Mouse (Mus musculus) brain, adult 2 months (tissue): Measurements from ENCODE around the gene Tmem214.

Experiments
- DNase-seq: peaks from one replicate; pipeline ENCODE4 v3.0.0; 2011; ENCODE audit warnings: low read depth, low spot score

The Tmem214 gene

GRCm38 (mm10) chr5:30867712-30868111 is at the start of gene Tmem214:
Tmem214 (plus strand) TSS chr5:30868012.
- no peak for DNase-seq

DNA sequence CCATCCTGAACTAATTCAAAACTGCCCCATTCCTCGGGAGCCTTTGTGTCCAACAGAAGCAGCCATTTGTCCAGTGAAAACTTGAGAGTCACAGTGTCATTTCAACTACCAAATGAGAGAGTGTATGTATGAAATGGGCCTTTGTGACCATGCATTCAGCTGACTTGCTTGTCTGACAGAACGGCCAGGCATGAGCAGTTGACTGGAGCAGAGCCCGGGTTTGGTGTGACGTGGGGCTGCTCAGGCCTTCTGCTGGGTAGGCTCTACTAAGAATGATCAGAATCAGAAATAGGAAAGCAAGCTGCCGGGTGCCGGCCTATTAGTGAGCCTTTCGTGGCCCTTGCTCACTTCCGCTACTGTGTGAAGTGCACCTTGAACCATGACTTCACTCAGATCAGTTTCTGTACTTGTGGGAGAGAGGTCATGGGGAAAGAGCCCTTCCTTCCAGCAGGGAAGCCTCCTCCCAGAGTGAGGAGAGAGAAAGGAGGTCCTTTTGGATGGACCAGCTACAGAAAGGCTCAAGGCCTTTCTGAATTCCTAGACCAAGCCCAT is 49.0 kb upstream of the Tmem214 start:
- DNase-seq, result peak; percentile 84

DNA sequence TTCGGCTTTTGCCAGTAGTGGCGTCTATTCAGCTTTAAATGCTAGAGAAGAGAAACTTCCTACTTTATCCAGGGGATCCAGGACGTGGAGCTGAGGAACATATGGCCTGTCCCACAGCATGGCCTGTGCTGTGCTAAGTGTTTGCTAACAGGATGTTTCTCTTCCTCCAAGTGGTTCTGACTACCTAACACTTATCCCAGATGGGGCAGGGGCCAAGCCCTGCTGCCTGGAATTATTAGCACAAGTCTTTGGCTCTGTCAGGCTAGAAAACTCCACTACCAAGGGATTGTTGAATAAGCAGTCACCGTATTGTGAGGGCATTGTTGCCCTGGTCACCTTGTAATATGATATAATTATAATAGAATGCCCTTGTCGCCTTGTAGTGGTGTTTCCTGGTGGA is 45.1 kb upstream of the Tmem214 start:
- no peak for DNase-seq

DNA sequence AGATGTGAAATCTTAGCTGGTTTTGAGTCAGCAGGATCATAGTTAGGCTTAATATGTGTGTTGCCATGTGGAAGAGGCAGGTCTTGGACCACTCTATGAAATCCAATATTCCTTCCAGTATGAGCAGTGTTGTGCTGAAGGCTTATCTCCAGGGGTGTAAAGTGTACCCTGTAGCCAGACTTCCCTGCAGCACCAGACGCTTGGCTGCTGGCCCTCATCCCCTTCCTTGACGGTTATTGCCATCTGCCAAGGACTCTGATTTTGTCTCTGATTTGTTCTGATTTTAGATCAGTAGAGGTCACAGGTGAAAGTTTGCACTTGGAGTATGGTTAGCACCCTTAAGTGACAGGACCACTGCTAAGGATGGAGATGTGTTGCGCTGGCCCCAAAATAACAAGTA is 44.7 kb upstream of the Tmem214 start:
- DNase-seq, result no peak

DNA sequence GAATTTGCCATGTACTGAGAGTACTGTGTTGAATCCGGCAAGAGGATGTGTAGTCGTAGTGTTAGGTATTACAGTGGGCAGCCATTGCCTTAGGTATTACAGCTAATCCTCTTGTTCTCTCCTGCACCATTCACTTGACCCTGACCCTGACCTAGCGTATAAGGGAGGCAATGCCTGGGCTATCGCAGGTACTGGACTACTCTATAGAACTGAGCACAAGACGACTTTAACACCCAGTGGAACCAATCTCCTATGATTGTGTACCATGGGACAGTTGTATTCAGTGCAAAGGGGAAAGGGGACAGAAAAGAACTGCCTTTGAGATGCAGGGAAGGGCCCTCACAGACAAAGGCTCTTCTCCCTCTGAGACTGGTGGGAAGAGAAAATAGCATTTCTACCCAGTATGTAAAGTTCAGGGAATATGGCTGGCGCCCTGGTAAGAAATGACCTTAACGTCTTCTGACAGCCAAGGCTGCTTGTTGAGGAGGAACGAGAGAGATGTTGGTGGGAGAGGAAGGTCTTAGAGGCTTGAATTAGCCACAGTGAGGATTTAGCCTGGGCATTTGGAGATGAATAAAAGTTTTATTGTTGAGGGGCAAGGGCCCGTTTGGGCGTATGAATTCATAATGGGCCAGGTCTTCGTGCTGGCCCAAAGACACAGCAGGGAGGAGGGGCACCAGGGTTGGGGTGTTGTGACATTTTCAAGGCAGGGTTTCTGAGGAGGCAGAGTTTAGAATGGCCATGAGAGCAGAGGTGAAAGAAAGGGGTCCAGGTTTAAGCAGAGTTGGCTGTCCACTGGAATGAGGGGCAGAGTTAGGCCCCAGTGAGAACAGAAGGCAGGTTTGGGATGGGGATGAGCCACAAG is 43.5 kb upstream of the Tmem214 start:
- DNase-seq, result no peak

DNA sequence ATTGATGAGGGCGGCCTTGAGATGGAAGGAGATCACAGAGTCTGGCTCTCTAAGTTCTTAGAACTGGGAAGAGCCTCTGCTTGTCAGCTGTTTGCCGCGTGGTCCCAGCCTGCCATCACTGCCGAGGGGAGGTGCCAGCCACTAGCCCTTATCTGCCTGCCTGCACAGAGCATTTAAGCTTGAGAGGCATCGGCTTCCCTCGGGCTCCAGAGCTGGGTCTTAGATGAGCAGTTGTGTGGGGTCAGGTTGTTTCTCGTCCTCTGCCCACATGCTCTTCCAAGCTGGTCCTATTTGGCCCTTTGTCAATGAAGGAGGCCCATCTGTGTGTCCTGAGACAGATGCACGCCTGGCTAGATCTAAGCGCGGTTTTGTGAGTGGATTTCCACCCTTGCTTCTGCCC is 42.6 kb upstream of the Tmem214 start:
- DNase-seq, result peak; percentile 55

DNA sequence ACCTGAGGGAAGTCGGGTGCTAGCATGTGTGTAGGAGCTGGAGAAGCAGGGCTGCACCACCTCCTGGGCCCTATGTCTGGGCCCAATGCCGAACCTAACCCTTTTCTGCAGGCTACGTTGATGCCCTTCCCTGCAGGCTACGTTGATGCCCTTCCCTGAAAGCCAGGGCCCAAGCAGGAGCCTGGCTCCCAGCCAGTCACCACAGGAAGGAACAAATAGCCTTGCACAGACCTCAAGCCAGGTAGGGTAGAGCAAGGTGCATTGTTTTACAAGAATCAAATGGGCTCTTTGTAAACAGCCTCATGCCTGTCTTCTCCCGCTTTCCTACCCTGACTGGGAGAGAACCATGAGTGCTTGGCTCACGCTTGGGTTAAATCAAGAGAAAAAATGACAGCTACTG is 42.0 kb upstream of the Tmem214 start:
- DNase-seq, result peak; percentile 74

DNA sequence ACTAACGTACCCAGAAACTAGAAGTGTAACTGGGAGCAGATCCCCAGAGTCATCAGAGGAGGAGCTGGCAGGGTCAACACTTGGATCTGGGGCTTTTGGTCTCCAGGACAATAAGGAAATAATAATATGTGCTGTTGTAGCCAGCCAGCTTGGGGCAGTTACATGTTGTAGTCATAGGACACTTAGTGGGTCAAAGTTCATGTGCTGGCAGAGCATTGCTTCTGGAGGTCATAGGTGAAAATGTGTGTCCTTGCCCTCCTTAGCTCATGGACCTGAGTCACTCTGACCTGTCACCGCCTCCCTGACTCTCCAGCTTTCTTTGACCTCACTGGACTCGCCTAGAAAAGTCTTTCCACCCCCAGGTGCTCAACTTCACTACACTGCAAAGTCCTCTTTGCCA is 34.4 kb upstream of the Tmem214 start:
- DNase-seq, result no peak

GRCm38 (mm10) chr5:30839731-30840130 is 28.1 kb upstream of the Tmem214 start:
- no peak for DNase-seq

- no peak for DNase-seq
Measured at GRCm38 (mm10) chr5:30841896-30842295, 25.9 kb upstream of the Tmem214 start.

DNA sequence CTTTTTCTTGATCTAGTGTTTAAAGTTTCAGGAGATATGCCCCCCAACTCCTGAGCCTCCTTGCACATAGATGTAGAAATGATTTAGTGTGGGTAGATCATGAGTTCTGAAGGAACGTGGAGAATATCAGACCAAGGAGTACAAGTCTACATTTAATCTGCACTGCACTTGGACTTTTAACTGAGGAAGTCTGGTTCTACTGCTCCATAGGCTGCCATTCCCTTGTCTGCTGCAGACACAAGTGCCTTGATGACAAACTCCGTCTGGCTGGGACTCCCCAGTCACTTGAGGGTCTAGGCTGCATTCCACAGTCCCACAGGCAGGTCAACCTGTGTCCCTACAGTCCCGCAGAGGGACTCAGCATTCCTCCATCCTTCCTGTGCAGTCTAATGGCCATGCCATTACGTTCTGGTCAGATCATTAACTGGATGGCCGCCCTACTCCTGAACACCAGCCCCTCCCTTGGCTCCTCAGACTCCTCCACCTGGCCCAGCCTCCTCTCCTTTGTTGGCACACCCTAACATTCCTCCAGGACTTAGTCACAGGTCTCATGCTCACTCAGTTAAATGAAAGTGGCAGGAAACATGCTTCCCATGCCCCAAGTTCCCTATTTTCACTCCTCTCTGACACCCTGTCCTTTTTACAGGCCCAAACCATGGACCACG is 17.8 kb upstream of the Tmem214 start:
- DNase-seq, result peak; percentile 38

- DNase-seq, result no peak
Measured at GRCm38 (mm10) chr5:30850556-30850925, 17.3 kb upstream of the Tmem214 start.

DNA sequence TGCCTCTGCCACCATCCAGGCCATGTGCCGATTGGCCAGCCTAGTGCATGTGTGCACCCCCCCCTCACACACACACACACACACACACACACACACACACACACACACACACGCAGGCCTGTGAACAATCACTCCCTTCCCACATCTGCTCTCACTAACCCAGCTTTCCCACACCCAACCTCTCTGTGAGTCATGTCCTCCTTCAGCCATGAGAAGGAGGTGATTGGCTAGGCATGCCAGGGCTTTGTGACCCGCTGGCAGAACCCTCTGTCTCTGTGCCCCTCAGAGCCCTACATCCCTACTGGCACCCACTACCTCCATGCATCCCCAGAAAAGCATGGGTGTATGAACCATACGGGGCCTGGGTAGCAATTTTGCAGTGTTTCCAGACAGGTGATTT is 14.3 kb upstream of the Tmem214 start:
- peak; percentile 65 for DNase-seq

- DNase-seq, result no peak
Measured at GRCm38 (mm10) chr5:30855674-30856073, 12.1 kb upstream of the Tmem214 start.

- no peak for DNase-seq
Measured at GRCm38 (mm10) chr5:30856124-30856523, 11.7 kb upstream of the Tmem214 start.

DNA sequence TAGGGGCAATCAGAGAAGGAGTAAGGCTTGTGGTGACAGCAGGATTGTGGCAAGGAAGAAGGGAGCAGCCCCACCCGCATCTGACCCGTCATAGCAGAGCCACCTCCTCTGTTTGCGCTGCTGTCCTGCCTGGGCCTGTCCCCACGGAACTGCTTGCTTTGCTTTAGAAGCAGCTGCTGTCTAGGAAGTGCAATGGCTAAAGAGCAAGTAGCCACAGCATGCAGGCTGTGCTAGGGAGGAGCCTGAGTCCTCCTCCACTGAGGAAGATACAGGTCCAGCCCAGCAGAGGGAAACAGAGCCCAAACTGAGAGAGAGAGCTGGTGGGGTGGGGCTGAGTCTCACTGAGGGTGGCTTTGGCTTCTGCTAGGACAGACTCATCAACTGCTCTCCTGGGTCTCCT is 4.0 kb upstream of the Tmem214 start:
- no peak for DNase-seq

GRCm38 (mm10) chr5:30864322-30864721 is 3.5 kb upstream of the Tmem214 start:
- DNase-seq, result no peak

DNA sequence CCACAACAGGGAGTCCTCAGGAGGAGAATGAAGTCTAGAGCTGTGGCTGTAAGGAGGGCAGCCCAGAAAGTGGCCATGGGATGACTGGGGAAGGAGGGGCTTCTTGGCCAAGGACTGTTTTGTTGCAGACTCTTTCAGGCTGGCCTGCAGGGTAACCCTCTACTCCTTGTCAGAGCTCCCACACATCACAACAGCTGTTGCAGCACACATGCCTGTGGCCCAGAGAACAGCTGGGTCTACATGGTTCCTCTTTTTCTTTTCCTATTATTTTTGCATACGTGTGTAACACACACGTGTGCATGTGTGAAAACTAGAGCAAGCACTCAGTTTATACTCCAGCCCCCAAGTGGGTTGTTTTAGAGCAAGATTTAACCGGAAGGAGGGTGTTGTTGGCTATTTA is 941 bp upstream of the Tmem214 start:
- DNase-seq, result no peak

GRCm38 (mm10) chr5:30868981-30869380 is 1.2 kb downstream of the Tmem214 start:
- DNase-seq, result no peak

DNA sequence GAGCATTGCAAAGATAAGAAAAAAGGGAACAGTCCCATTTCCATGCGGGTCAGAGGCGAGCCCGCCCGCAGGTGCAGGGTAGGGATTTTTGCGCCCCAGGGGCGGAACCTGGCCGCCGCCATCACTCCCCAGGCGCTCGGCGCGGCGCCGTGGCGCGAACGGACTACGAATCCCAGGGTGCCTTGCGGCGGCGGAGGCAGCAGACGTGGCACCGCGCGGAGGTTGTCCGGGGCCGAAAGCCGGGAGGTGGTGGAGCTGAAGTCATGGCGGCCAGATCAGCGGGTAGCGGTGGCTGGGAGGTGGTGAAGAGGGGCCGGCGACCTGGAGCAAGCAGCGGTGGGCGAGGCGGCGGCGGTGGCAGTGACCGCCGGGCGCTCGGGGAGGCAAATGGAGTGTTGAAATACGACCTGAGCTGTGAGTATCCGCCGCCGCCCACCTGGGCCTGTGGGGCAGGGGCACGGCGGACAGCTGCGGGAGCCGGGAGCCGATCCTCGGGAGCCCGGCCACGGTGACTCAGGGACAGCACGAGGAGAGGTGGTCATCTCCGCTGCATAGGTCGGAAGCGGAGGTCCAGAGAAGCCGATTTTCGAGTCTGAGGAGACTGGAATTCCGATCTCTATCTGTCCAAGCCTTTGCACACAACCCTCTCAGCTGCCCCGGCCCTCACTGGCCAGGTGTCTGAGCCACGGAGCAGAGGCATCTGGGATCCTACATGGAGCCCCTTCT is 1.8 kb downstream of the Tmem214 start:
- peak; percentile 94 for DNase-seq

GRCm38 (mm10) chr5:30870131-30870406 is 2.3 kb downstream of the Tmem214 start:
- DNase-seq, result no peak

- DNase-seq, result no peak
Measured at GRCm38 (mm10) chr5:30872574-30872973, 4.8 kb downstream of the Tmem214 start.
